20 mouse cellular contexts compared by ENCODE assay signal in genomic region chr16:85152457-85152856, GRCm38 (mm10). TPM values are rescaled to one million over a fixed set of nuclear protein-coding genes. Genes with fewer than 3 reads are reported as not detected.
A peak's percentile ranks its signal among the peaks of the same experiment; 100 is the strongest.
DNase-seq lines count a peak whose midpoint lies in the region; ATAC-seq and TF ChIP-seq lines count a peak whose summit lies in the region.
"Had no signal": no experiment of that assay in that cellular context is flagged by ENCODE, and none has a peak within 500 bp of the region (broad histone marks: within the 10 kb centered on the region; RNA-seq: fewer than 3 reads in every experiment).

No protein-coding gene starts in this region.

- TF ChIP-seq CTCF in kidney, postnatal 0 days (IDR thresholded peaks at IDR 0.05; ENCODE audit: low read depth): no peak
- no peak for TF ChIP-seq CTCF in bone marrow macrophage, adult 2 months (IDR thresholded peaks at IDR 0.05; ENCODE audit: low read depth, low read length)

- H3K27me3 ChIP-seq in heart, embryonic 10.5 days (ENCODE audit: insufficient read depth, poor library complexity, severe bottlenecking): no peaks in the 10 kb centered on the region
- H3K27me3 ChIP-seq in kidney, postnatal 0 days (ENCODE audit: insufficient read depth, low read length): no peaks in the 10 kb centered on the region
- H3K27me3 ChIP-seq: forebrain, embryonic 13.5 days; neural tube, embryonic 12.5 days; Patski had no signal

- no peak for TF ChIP-seq POLR2A in bone marrow macrophage, adult 2 months (IDR thresholded peaks at IDR 0.05; ENCODE audit: borderline replicate concordance, low read depth, low read length)

- H3K9ac ChIP-seq in kidney, postnatal 0 days (ENCODE audit: low read depth, low read length): no peak overlapping the region
- H3K9ac ChIP-seq: forebrain, embryonic 13.5 days; lung, embryonic 14.5 days; neural tube, embryonic 12.5 days had no signal

- H3K36me3 ChIP-seq in heart, embryonic 10.5 days: no peaks in the 10 kb centered on the region
- no peaks in the 10 kb centered on the region for H3K36me3 ChIP-seq in kidney, postnatal 0 days (ENCODE audit: insufficient read depth, low read length)

- H3K4me1 ChIP-seq in heart, embryonic 10.5 days: peaks cover 55% of the 10 kb centered on the region
- H3K4me1 ChIP-seq in kidney, postnatal 0 days (replicated peaks; ENCODE audit: insufficient read depth, low read length): peaks cover 33% of the 10 kb centered on the region
- peaks cover 45% of the 10 kb centered on the region for H3K4me1 ChIP-seq in bone marrow macrophage, adult 2 months (ENCODE audit: control insufficient read depth, insufficient read depth, low read length)

- DNase-seq in heart, embryonic 10.5 days (ENCODE audit: low spot score): no peak
- no peak for DNase-seq in heart, adult 8-10 months (ENCODE audit: low spot score)
- no peak for DNase-seq in kidney, postnatal 0 days (ENCODE audit: low spot score)
- no peak for DNase-seq in kidney, adult 11 months
- no peak for DNase-seq in gastrocnemius, adult 18-20 months (ENCODE audit: low spot score)
- no peak for DNase-seq in layer of hippocampus, adult 8-10 months (ENCODE audit: low spot score in 2 of 2)
- DNase-seq: adrenal gland, postnatal 25 days; B cell, adult 2 months; cerebellum, adult 9-11 months; embryo, embryonic 11 days; lung, embryonic 14.5 days; right cerebral cortex, postnatal 25 days had no signal

- H3K4me3 ChIP-seq in heart, embryonic 10.5 days: no peak overlapping the region
- H3K4me3 ChIP-seq in kidney, postnatal 0 days (replicated peaks; ENCODE audit: low read depth, low read length): no peak overlapping the region
- H3K4me3 ChIP-seq in bone marrow macrophage, adult 2 months (ENCODE audit: insufficient read depth, low read length): no peak overlapping the region
- H3K4me3 ChIP-seq: forebrain, embryonic 13.5 days; hindbrain, embryonic 10.5 days; neural tube, embryonic 12.5 days had no signal

- H3K27ac ChIP-seq in heart, embryonic 10.5 days: peak overlapping the region; percentile 79; the same call in 1 of the 2 replicates
- peak overlapping the region; percentile 76 for H3K27ac ChIP-seq in kidney, postnatal 0 days
- peak overlapping the region; percentile 42 for H3K27ac ChIP-seq in bone marrow macrophage, adult 2 months (ENCODE audit: insufficient read depth, low read depth, low read length)
- H3K27ac ChIP-seq: forebrain, embryonic 13.5 days; neural tube, embryonic 12.5 days had no signal

- no peak for ATAC-seq in kidney, postnatal 0 days (replicated peaks; ENCODE audit: low FRiP score, low read depth)
- peak; percentile 87 for ATAC-seq in megakaryocyte, adult 5-6 weeks (ENCODE audit: poor library complexity, severe bottlenecking)
- ATAC-seq: activated CD4-positive, CD25-positive, alpha-beta regulatory T cell, adult 4 months; forebrain, embryonic 13.5 days; midbrain, embryonic 16.5 days had no signal

- no peak overlapping the region for H3K4me2 ChIP-seq in kidney, postnatal 0 days (ENCODE audit: low read length)
- H3K4me2 ChIP-seq: forebrain, embryonic 13.5 days; lung, embryonic 14.5 days; neural tube, embryonic 12.5 days had no signal

- H3K9me3 ChIP-seq in heart, embryonic 10.5 days: no peaks in the 10 kb centered on the region
- H3K9me3 ChIP-seq in kidney, postnatal 0 days (replicated peaks; ENCODE audit: low read length): no peaks in the 10 kb centered on the region
- H3K9me3 ChIP-seq: forebrain, embryonic 13.5 days; hindbrain, embryonic 10.5 days; neural tube, embryonic 12.5 days had no signal

- WGBS in heart, embryonic 10.5 days: 81% methylated on average over 8 of the region's 8 CpGs
- WGBS in kidney, postnatal 0 days: 62% methylated on average over 8 of the region's 8 CpGs

RNA-seq across cellular contexts. Expression of gene App, which starts 21.1 kb away (rescaled TPM):
- polyA plus RNA-seq in heart, embryonic 10.5 days (2016; fragmentation: Nextera tagmentation; extraction: Ambion mirVana): 144 and 151 TPM in 2 replicates
- total RNA-seq in heart, adult 8-10 months (2022): 100 to 1,000 TPM; 121 to 133 (median 126) TPM
- polyA plus RNA-seq in kidney, postnatal 0 days (2015; fragmentation: Nextera tagmentation; extraction: Ambion mirVana): 360 and 361 TPM in 2 replicates
- 386 and 390 TPM in 2 replicates for polyA plus RNA-seq in bone marrow macrophage, adult 2 months (2012; ENCODE audit: insufficient read depth, insufficient read length, missing spikeins)
- total RNA-seq in megakaryocyte, adult 5-6 weeks (2015): 249 and 260 TPM in 2 replicates
- total RNA-seq in megakaryocyte, adult 5-6 weeks (2017): 383 and 394 TPM in 2 replicates
- 10 to 100 TPM; 68.7 to 96.8 TPM for total RNA-seq in gastrocnemius, adult 18-20 months (2021)
- 1,000 to 10,000 TPM; 1,204 to 1,249 (median 1,228) TPM for total RNA-seq in layer of hippocampus, adult 8-10 months (2022)
